Mouse (Mus musculus) kidney, adult 2 months (tissue): ENCODE data around the gene Astn2.

ENCODE experiments used
- CTCF ChIP-seq: fragments of 200-500 bp; conservative IDR thresholded peaks from 2 replicates; pipeline ENCODE4 v1.5.1; 2011; ENCODE audit warnings: low read depth, mild to moderate bottlenecking, control low read depth, low read length, moderate library complexity, mixed read lengths; ENCODE audit not compliant: insufficient read depth, insufficient read length
- POLR2A ChIP-seq: fragments of 200-500 bp; IDR thresholded peaks from one replicate; pipeline ENCODE4 v1.6.1; 2011; ENCODE audit warnings: low read depth, low read length, control low read depth

GRCm38 (mm10) chr4:65814176-65814535 lies 590.3 kb downstream of the Astn2 start:
- TF ChIP-seq POLR2A, result no peak
- no peak for TF ChIP-seq CTCF
